Mouse (Mus musculus) embryo, embryonic 11.5 days (tissue): ENCODE measurements around the gene Nhsl1.

Source experiments
- DNase-seq: peaks from one replicate; pipeline ENCODE4 v3.0.0-alpha.2; 2012; ENCODE audit warnings: low read depth, low spot score

The Nhsl1 gene

DNA sequence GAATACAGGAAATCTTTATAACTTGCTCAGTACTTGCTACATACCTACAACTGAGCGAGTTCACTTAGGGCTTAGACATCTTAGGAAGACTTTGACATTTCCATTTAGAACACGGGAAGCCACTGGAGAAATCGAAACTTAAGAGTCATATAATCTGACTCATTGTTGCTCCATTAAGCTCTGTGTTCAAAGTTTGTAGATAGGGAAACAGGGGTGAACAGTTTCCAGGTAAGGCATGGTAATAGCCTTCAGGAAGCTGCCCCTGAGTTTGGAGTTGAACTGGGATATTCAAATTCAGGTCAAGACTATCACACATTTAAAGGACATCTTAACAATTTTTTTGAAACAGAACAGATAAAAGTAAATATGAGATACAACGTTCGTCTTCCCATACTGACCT lies 165.9 kb downstream of the Nhsl1 start:
- DNase-seq: no peak

DNA sequence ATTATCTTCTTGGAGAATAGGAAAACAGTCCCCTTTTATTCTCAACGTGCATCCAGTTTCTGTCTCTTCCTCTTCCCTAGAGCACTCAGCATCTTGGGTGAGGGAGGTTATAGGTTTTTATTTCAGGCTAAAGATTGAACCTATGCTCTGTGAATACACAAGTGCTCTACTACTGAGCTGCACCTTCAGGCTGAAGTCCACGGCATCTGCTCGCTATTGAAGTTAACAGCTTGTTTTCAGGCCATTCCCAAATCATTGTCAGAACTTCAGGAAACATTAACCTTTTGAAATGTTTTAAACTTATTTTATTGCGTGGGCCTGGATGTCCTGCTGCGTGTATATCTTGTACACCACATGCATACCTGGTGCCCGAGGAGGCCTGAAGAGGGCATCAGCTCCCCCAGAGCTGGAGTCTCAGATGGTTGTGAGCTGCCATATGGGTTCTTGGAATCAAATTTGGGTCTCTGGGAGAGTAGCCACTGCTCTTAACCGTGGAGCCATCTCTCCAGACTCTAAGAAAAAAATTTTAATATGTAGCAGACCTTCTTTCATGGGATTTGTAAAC lies 169.5 kb downstream of the Nhsl1 start:
- no peak for DNase-seq

DNA sequence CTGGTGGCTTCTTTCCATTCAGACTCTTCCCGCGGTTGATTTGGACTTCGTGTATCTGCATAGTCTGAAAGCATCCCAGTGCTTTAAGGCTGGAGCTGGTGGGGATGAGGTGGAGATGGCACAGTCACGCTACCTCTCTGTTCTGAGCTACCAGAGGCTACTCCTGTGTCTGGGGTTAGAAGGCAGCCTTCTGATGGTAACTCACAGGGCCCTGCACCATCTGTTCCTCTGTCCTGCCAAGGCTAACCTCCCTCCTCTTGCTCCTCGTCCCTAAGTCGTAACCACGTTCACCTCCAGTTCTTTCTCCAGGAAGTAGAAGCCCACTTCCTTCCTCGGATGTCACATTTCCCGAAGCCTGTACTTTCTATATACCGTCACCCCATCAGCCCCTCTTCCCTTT lies 171.2 kb downstream of the Nhsl1 start:
- no peak for DNase-seq

DNA sequence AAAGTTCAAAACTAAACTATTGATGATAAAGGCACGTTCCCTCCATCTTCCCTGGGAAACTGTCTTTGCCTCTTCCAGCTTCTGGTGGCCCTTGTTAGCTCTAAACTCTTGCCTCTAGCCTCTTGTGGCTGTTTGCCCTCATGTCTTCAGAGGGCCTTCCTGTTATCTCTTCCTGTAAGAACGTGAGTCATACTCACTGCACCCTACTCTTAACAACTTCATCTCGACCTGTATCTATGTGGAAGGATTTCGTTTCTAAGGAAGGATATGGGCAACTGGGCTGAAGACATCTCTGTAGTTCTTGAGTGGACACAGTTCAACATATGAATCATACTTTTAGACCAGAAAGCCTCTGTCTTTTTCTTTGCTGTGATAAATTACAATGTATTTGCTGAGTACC lies 173.2 kb downstream of the Nhsl1 start:
- no peak for DNase-seq

DNA sequence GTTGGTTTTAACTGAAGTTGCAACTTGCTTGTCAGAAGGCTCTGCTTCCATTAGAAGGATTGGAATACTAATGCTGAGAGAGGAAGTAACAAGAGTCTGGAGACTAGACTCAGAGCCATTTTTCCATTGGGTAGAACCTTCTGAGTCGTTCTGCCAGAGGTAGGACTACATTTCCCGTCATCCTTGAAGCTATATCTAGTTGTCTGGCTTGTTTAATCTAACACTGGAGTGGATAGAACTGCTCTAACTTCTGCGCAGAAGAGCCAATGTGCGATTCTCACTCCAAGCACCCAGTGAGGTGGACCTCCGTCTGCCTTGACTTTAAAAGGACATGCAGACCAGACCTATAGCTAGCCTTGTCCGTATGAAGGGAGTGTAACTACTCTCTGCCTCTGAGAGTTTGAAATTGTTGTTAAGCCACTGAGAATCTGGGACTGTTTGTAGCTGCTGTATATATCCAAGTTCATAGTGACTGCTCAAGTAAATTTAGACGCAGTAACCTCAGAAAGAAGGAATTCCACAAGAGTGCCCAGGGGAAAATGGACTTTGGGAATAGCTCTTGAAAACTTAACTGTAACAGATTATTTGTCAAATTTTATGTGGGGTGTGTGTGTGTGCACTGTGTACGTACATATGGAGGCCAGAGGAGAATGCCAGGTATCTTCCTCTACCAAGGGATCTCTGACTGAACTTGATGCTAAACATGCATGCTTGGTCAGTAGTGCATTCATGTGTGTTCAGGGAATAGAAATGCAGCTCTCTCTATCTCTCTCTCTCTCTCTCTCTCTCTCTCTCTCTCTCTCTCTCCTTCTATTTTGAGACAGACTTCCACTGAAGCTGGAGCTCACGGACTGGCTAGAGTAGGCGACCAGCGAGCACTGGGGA lies 174.5 kb downstream of the Nhsl1 start:
- no peak for DNase-seq

GRCm38 (mm10) chr10:18494249-18494648 lies 175.5 kb downstream of the Nhsl1 start:
- DNase-seq: no peak

DNA sequence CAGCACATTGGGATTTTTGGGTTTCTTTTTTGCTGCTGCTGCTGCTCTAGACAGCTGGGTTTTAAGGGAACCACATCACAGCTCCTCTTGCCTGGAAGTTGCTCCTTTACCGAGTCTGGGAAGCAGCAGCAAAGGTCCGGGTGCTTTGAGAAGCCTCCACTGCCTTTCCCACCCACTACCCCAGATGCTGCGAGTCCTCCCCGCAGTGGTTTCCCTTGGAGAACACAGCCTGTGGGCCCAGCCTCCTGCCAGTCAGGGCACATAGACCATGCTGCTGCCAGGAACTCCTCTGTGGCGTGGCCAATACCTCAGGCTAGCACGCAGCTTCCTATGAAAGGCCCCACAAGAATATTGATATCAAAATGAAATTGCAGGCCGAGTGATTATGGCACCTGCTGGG lies 178.3 kb downstream of the Nhsl1 start:
- DNase-seq: no peak

- no peak for DNase-seq
Observed at GRCm38 (mm10) chr10:18501997-18502396, 183.2 kb downstream of the Nhsl1 start.

DNA sequence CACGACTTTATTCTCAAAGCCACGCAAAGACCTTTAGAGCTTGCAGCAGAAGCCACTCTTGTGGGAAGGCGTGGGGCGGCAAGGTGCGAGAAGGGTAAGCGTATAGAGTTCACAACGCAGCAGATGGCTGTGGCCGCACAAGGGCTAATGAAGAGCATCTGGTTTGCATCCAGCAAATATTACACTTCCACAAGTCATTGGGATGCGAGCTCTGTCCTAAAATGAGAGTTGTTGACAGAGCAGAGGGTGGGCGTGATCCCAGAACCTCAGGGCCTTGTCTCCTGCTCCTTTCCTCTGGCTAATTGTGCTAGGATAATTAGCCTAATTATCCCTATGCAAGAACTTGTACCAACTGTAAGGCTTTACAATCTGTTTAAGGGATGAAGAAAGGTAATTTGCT lies 186.9 kb downstream of the Nhsl1 start:
- DNase-seq: no peak

- DNase-seq: no peak
Observed at GRCm38 (mm10) chr10:18506501-18506946, 187.7 kb downstream of the Nhsl1 start.

DNA sequence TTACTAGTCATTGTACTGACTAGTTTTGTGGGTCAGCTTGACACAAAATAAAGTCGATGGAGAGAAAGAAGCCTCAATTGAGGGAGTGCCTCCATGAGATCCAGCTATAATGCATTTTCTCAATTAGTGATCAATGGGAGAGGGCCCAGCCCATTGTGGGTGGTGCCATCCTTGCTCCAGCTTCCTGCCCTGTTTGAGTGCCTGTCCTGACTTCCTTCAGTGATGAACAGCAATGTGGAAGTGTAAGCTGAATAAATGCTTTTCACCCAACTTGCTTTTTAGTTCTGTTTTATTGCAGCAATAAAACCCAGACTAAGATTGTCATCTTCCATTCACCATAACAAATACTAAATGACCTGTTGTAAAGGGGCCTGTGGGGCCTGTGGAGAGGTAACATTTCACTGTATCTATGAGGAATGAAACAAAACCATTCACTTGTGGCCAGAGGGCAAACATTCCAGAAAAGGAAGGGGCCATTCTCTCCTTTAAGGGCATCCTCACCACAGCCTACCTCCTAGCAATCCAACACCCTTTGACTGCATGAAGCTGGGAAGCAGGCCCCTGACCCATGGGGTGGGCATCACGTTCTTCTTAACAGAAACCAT lies 189.2 kb downstream of the Nhsl1 start:
- DNase-seq: no peak

- no peak for DNase-seq
Observed at GRCm38 (mm10) chr10:18508586-18508985, 189.8 kb downstream of the Nhsl1 start.

- no peak for DNase-seq
Observed at GRCm38 (mm10) chr10:18510663-18511062, 191.9 kb downstream of the Nhsl1 start.

DNA sequence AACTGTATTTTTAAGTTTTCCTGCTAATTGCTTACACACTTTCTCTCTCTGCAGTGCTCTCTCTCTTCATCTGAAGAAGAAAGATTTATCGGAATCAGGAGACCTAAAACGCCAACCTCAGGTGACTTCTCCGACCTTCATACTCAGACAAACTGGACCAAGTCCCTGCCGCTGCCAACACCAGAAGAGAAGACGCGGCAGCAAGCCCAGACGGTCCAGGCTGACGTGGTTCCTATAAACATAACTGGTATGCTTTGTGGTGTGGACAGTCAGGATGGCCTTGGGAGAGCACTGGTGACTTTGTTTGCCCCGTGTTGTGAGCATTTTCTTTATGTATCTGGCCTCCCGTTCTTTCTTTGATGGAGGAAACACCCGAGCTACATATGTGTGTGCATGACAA lies 192.7 kb downstream of the Nhsl1 start:
- DNase-seq: no peak

GRCm38 (mm10) chr10:18522556-18522955 lies 203.8 kb downstream of the Nhsl1 start:
- no peak for DNase-seq

DNA sequence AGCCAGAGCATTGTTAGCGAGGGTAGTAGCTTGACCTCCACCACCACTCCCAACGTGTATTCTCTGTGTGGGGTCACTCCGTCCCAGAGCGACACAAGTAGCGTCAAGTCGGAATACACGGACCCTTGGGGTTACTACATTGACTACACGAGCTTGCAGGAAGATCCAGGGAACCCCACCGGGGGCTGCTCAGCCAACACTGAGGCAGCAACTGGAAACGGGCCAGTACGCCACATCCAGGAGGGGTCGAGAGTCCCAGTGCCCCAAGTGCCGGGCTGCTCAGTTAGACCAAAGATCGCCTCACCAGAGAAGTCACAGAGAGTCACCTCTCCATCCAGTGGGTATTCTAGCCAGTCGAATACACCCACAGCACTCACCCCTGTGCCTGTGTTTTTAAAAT lies 206.5 kb downstream of the Nhsl1 start:
- no peak for DNase-seq

- DNase-seq: no peak
Observed at GRCm38 (mm10) chr10:18525726-18526125, 206.9 kb downstream of the Nhsl1 start.

DNA sequence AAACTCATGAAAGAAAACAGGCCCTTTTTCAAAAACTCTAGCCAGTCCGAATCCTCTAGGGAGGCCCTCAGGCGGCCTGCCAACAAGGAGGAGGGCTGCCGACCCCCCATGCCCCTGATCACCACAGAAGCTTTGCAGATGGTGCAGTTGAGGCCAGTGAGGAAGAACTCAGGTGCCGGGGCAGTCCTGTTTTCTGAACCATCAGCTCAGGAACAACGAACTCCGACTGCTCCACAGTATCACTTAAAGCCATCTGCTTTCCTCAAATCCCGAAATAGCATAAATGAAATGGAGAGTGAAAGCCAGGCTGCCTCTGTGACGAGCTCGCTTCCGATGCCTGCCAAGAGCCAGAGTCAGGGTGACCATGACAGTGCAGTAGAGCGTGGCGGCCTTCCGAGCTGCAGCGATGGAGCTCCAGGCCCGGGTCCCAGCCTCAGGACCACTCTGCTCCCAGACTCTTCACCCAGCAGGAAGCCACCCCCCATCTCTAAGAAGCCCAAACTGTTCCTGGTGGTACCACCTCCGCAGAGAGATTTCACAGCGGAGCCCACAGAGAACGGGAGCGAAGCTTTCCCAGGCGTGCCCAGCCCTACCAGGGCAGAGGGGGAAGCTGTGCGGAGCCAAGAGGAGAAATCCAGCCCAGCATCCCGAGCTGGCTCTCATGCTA lies 207.5 kb downstream of the Nhsl1 start:
- no peak for DNase-seq

DNA sequence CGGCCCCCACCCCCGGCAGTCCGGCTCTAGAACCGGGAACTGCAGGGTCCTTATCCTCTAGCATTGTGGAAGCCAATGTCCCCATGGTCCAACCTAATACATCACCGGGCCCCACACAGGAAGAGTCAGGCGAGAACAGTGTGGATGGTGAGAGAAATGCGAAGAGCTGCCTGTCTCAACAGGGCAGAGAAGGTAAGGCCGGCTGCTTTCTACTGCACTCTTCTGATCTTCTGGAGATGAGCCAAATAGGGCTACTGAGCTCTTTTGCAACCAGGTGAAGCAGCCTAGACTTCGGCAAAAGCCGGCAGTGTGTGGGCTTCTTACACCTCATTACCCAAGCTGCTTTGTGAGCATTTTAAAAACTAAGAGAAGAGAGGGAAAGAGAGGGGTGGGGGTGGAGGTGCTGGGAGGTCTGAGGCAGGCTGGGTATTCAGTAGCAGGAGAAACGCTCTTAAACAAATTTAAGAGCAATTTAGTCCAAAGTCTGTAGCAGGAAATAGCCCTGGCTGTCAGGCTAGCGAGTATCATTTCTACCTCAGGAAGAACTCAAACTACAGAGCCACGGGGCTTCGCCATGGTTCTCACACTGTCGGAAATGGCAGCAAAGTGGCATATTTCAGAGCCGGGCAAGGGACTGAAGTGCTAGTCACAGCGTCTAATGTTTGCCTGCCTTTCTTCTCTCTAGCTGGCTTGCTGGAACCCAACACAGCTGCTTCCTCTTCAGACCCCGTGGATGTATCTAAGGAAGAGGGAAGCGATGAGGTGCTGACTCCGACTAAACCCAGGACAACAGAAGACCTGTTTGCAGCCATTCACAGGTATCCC lies 208.3 kb downstream of the Nhsl1 start:
- no peak for DNase-seq

GRCm38 (mm10) chr10:18527766-18528165 lies 209.0 kb downstream of the Nhsl1 start:
- DNase-seq: no peak

DNA sequence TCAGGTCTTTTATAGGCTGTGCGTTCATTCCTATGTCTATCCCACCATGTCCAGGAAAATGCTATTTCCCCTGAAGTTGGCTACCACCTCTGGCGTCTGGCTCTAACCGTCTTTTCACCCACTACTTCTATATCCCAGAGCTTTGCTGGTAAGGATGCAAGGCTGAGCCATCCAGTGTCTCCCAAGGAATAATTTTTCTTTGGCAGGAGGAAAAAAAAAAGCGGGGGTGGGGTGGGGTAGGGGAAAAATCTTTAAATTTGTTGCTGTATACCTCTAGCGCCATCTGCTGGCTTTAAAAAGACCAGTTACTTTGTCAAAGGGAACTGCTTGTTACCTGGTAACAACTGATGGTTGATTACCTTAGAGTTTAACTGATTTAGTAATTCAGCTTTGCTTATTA lies 209.7 kb downstream of the Nhsl1 start:
- no peak for DNase-seq
